Mouse (Mus musculus): ENCODE data around the gene Cux1. TPM values are rescaled to one million over a fixed set of nuclear protein-coding genes. Genes with fewer than 3 reads are reported as not detected.

Gene Cux1
- polyA plus RNA-seq, 1 experiment from 2014 or later = 109 TPM

- H3K27ac ChIP-seq (ENCODE audit: low read depth, low read length) = no peak overlapping the region
- no peak overlapping the region for H3K4me3 ChIP-seq (ENCODE audit: low read depth, low read length)
- no peak overlapping the region for H3K9ac ChIP-seq (ENCODE audit: low read length)
- ATAC-seq (ENCODE audit: insufficient read depth, low FRiP score, low TSS enrichment) (no peak), DNase-seq (ENCODE audit: low spot score) (no peak)
- WGBS = 97% methylated on average over 3 of the region's 3 CpGs
- H3K4me1 ChIP-seq (ENCODE audit: control insufficient read depth, insufficient read depth, low read length) = no peaks in the 10 kb centered on the region
- H3K27me3 ChIP-seq (ENCODE audit: control insufficient read depth, insufficient read depth, low read length) = no peaks in the 10 kb centered on the region
- peaks cover 2% of the 10 kb centered on the region; the same call in 1 of the 2 replicates for H3K36me3 ChIP-seq (ENCODE audit: control insufficient read depth, insufficient read depth, low read length)
- no peak overlapping the region for H3K4me2 ChIP-seq (ENCODE audit: low read depth)
- no peaks in the 10 kb centered on the region for H3K9me3 ChIP-seq (ENCODE audit: control insufficient read depth, low read length)
Measured at GRCm38 (mm10) chr5:136372276-136372675, 195.0 kb downstream of the Cux1 start.

- Histone ChIP-seq H3K27ac (ENCODE audit: low read depth, low read length) (no peak overlapping the region), H3K27me3 (ENCODE audit: control insufficient read depth, insufficient read depth, low read length) (no peaks in the 10 kb centered on the region), H3K4me3 (ENCODE audit: low read depth, low read length) (no peak overlapping the region), H3K9me3 (ENCODE audit: control insufficient read depth, low read length) (no peaks in the 10 kb centered on the region), H3K4me2 (ENCODE audit: low read depth) (no peak overlapping the region), H3K4me1 (ENCODE audit: control insufficient read depth, insufficient read depth, low read length) (no peaks in the 10 kb centered on the region), H3K9ac (ENCODE audit: low read length) (no peak overlapping the region), H3K36me3 (ENCODE audit: control insufficient read depth, insufficient read depth, low read length) (no peaks in the 10 kb centered on the region)
- no peak for DNase-seq (ENCODE audit: low spot score)
- no peak for ATAC-seq (ENCODE audit: insufficient read depth, low FRiP score, low TSS enrichment)
- WGBS = 64% methylated on average over 7 of the region's 7 CpGs
Measured at GRCm38 (mm10) chr5:136363421-136363820, 203.9 kb downstream of the Cux1 start.

- no peak for DNase-seq (ENCODE audit: low spot score)
- ATAC-seq (ENCODE audit: insufficient read depth, low FRiP score, low TSS enrichment) = no peak
- Histone ChIP-seq H3K4me3 (ENCODE audit: low read depth, low read length) (no peak overlapping the region), H3K27me3 (ENCODE audit: control insufficient read depth, insufficient read depth, low read length) (no peaks in the 10 kb centered on the region), H3K27ac (ENCODE audit: low read depth, low read length) (no peak overlapping the region), H3K9ac (ENCODE audit: low read length) (no peak overlapping the region), H3K9me3 (ENCODE audit: control insufficient read depth, low read length) (no peaks in the 10 kb centered on the region), H3K4me1 (ENCODE audit: control insufficient read depth, insufficient read depth, low read length) (no peaks in the 10 kb centered on the region), H3K36me3 (ENCODE audit: control insufficient read depth, insufficient read depth, low read length) (no peaks in the 10 kb centered on the region), H3K4me2 (ENCODE audit: low read depth) (no peak overlapping the region)
- WGBS = 90% methylated on average over 6 of the region's 6 CpGs
Measured at GRCm38 (mm10) chr5:136362473-136363230, 204.6 kb downstream of the Cux1 start.

- Histone ChIP-seq H3K9ac (ENCODE audit: low read length) (no peak overlapping the region), H3K36me3 (ENCODE audit: control insufficient read depth, insufficient read depth, low read length) (no peaks in the 10 kb centered on the region), H3K4me2 (ENCODE audit: low read depth) (no peak overlapping the region), H3K4me1 (ENCODE audit: control insufficient read depth, insufficient read depth, low read length) (no peaks in the 10 kb centered on the region), H3K9me3 (ENCODE audit: control insufficient read depth, low read length) (no peaks in the 10 kb centered on the region), H3K27ac (ENCODE audit: low read depth, low read length) (no peak overlapping the region), H3K4me3 (ENCODE audit: low read depth, low read length) (no peak overlapping the region), H3K27me3 (ENCODE audit: control insufficient read depth, insufficient read depth, low read length) (no peaks in the 10 kb centered on the region)
- no peak for DNase-seq (ENCODE audit: low spot score)
- 94% methylated on average over 5 of the region's 5 CpGs for WGBS
- no peak for ATAC-seq (ENCODE audit: insufficient read depth, low FRiP score, low TSS enrichment)
Measured at GRCm38 (mm10) chr5:136362021-136362420, 205.3 kb downstream of the Cux1 start.

- Histone ChIP-seq H3K4me2 (ENCODE audit: low read depth) (no peak overlapping the region), H3K9me3 (ENCODE audit: control insufficient read depth, low read length) (no peaks in the 10 kb centered on the region), H3K4me1 (ENCODE audit: control insufficient read depth, insufficient read depth, low read length) (peaks cover 11% of the 10 kb centered on the region), H3K27me3 (ENCODE audit: control insufficient read depth, insufficient read depth, low read length) (no peaks in the 10 kb centered on the region), H3K27ac (ENCODE audit: low read depth, low read length) (no peak overlapping the region), H3K4me3 (ENCODE audit: low read depth, low read length) (no peak overlapping the region), H3K36me3 (ENCODE audit: control insufficient read depth, insufficient read depth, low read length) (no peaks in the 10 kb centered on the region), H3K9ac (ENCODE audit: low read length) (no peak overlapping the region)
- whole genome bisulfite sequencing = 48% methylated on average over 2 of the region's 2 CpGs
- no peak for ATAC-seq (ENCODE audit: insufficient read depth, low FRiP score, low TSS enrichment)
- DNase-seq (ENCODE audit: low spot score) = no peak
Measured at GRCm38 (mm10) chr5:136357227-136357626, 210.1 kb downstream of the Cux1 start.

GRCm38 (mm10) chr5:136355583-136356126 is 211.6 kb downstream of the Cux1 start:
- Histone ChIP-seq H3K36me3 (ENCODE audit: control insufficient read depth, insufficient read depth, low read length) (no peaks in the 10 kb centered on the region), H3K4me1 (ENCODE audit: control insufficient read depth, insufficient read depth, low read length) (peaks cover 11% of the 10 kb centered on the region), H3K9ac (ENCODE audit: low read length) (no peak overlapping the region), H3K27me3 (ENCODE audit: control insufficient read depth, insufficient read depth, low read length) (no peaks in the 10 kb centered on the region), H3K9me3 (ENCODE audit: control insufficient read depth, low read length) (no peaks in the 10 kb centered on the region), H3K4me2 (ENCODE audit: low read depth) (no peak overlapping the region), H3K4me3 (ENCODE audit: low read depth, low read length) (no peak overlapping the region), H3K27ac (ENCODE audit: low read depth, low read length) (no peak overlapping the region)
- no peak for ATAC-seq (ENCODE audit: insufficient read depth, low FRiP score, low TSS enrichment)
- 98% methylated on average over 3 of the region's 3 CpGs for WGBS
- no peak for DNase-seq (ENCODE audit: low spot score)

GRCm38 (mm10) chr5:136354729-136355128 is 212.6 kb downstream of the Cux1 start:
- H3K9me3 ChIP-seq (ENCODE audit: control insufficient read depth, low read length) = no peaks in the 10 kb centered on the region
- no peak overlapping the region for H3K4me3 ChIP-seq (ENCODE audit: low read depth, low read length)
- DNase-seq (ENCODE audit: low spot score) = no peak
- H3K27me3 ChIP-seq (ENCODE audit: control insufficient read depth, insufficient read depth, low read length) = no peaks in the 10 kb centered on the region
- no peak overlapping the region for H3K9ac ChIP-seq (ENCODE audit: low read length)
- ATAC-seq (ENCODE audit: insufficient read depth, low FRiP score, low TSS enrichment) = no peak
- no peak overlapping the region for H3K27ac ChIP-seq (ENCODE audit: low read depth, low read length)
- peaks cover 11% of the 10 kb centered on the region for H3K4me1 ChIP-seq (ENCODE audit: control insufficient read depth, insufficient read depth, low read length)
- H3K36me3 ChIP-seq (ENCODE audit: control insufficient read depth, insufficient read depth, low read length) = no peaks in the 10 kb centered on the region
- 91% methylated on average over 6 of the region's 6 CpGs for WGBS
- no peak overlapping the region for H3K4me2 ChIP-seq (ENCODE audit: low read depth)

- no peak for ATAC-seq (ENCODE audit: insufficient read depth, low FRiP score, low TSS enrichment)
- no peak for DNase-seq (ENCODE audit: low spot score)
- H3K9me3 ChIP-seq (ENCODE audit: control insufficient read depth, low read length) = no peaks in the 10 kb centered on the region
- H3K27ac ChIP-seq (ENCODE audit: low read depth, low read length) = 0 out of 2 replicates have a peak overlapping the region, but pooled peaks have one; percentile 1
- no peaks in the 10 kb centered on the region for H3K36me3 ChIP-seq (ENCODE audit: control insufficient read depth, insufficient read depth, low read length)
- no peak overlapping the region; the same call in 1 of the 2 replicates for H3K9ac ChIP-seq (ENCODE audit: low read length)
- H3K4me2 ChIP-seq (ENCODE audit: low read depth) = no peak overlapping the region
- no peaks in the 10 kb centered on the region for H3K27me3 ChIP-seq (ENCODE audit: control insufficient read depth, insufficient read depth, low read length)
- H3K4me1 ChIP-seq (ENCODE audit: control insufficient read depth, insufficient read depth, low read length) = peaks cover 11% of the 10 kb centered on the region
- 26% methylated on average over 8 of the region's 8 CpGs for WGBS
- no peak overlapping the region for H3K4me3 ChIP-seq (ENCODE audit: low read depth, low read length)
Measured at GRCm38 (mm10) chr5:136353114-136353513, 214.2 kb downstream of the Cux1 start.
